Mouse (Mus musculus) hindbrain, postnatal 0 days (tissue): ENCODE measurements around the gene Enpp1. TPM values are rescaled to one million over a fixed set of nuclear protein-coding genes. Genes with fewer than 3 reads are reported as not detected.

Experiments used
- ATAC-seq: fragments of 200-750 bp; cut with Nextera tagmentation; 2 replicates; pipeline ENCODE4 v1.8.0; 2017; ENCODE audit warnings: mild to moderate bottlenecking, moderate TSS enrichment, moderate library complexity
- DNase-seq: peaks from one replicate; pipeline ENCODE4 v3.0.0-alpha.2; 2015; ENCODE audit warnings: low spot score
- H3K27ac ChIP-seq: fragments of 300-500 bp; sonication (generic); 2 replicates; pipeline ENCODE4 v1.5.1; 2014; ENCODE audit warnings: mild to moderate bottlenecking
- H3K27me3 ChIP-seq: fragments of 300-500 bp; sonication (generic); 2 replicates; pipeline ENCODE4 v1.6.1; 2014; ENCODE audit warnings: low read length, mixed read lengths; ENCODE audit not compliant: insufficient read depth
- H3K36me3 ChIP-seq: fragments of 300-500 bp; sonication (generic); 2 replicates; pipeline ENCODE4 v1.6.1; 2014; ENCODE audit warnings: low read length, mixed read lengths; ENCODE audit not compliant: insufficient read depth
- H3K4me1 ChIP-seq: fragments of 300-500 bp; sonication (generic); 2 replicates; pipeline ENCODE4 v1.6.1; 2014; ENCODE audit warnings: antibody characterized with exemption, low read length, mixed read lengths; ENCODE audit not compliant: insufficient read depth
- H3K4me2 ChIP-seq: fragments of 300-500 bp; sonication (generic); 2 replicates; pipeline ENCODE4 v1.6.1; 2014; ENCODE audit warnings: low read depth, mild to moderate bottlenecking, low read length, moderate library complexity, mixed read lengths
- H3K4me3 ChIP-seq: fragments of 300-500 bp; sonication (generic); 2 replicates; pipeline ENCODE4 v1.5.1; 2014; ENCODE audit warnings: low read length
- H3K9ac ChIP-seq: fragments of 300-500 bp; sonication (generic); replicated peaks from 2 replicates; pipeline ENCODE4 v1.6.1; 2014; ENCODE audit warnings: mild to moderate bottlenecking, low read length, moderate library complexity, mixed read lengths
- H3K9me3 ChIP-seq: fragments of 300-500 bp; sonication (generic); 2 replicates; pipeline ENCODE4 v1.6.1; 2016; ENCODE audit warnings: low read length, mixed read lengths
- CTCF ChIP-seq: IDR thresholded peaks from 2 replicates; pipeline ENCODE4 v1.5.1; 2016; ENCODE audit warnings: antibody characterized with exemption, control low read depth, low read depth
- WGBS: fragments of 180-500 bp; shearing (Covaris S2); extraction: QIAGEN DNeasy Blood & Tissue Kit; methylation state at CpG from one replicate; pipeline ENCODE4 v1.1.7; 2014; 5-methylcytosine and 5-hydroxymethylcytosine counted together
- polyA plus RNA-seq: library from polyadenylated mRNA; unstranded; fragments of >200 nt; fragmentation: Nextera tagmentation; extraction: Ambion mirVana; gene quantifications from 2 replicates; pipeline ENCODE4 v1.2.1, GENCODE M21; 2015
- total RNA-seq: library from RNA; depleted of rRNA; stranded (reverse); fragments of >200 nt; gene quantifications from 2 replicates; pipeline ENCODE4 v1.2.3, GENCODE M21; 2014

Gene Enpp1
- total and polyA plus RNA-seq, 2 experiments from 2014 or later, result 2.7 to 4.1 TPM

DNA sequence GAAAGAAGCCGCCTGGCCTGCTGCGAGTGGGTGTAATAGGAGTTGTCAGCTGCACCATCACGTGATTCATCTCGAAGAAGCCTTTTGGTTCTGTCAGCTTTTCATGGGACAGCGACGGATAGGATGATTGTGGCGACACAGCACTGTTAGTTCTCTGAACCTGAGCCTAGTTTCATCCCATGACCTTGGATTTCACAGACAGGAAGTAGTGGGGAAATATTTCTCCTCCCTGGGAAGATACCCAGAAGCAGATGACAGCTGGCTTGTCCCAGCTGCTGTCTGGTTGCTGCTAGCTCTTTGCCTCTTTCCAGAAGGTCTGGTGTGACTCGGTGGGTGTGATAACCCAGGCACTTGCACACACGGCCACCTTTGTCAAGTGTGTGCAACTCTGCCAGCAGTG, 77.7 kb downstream of the Enpp1 start:
- ATAC-seq (no peak), DNase-seq (no peak)
- H3K4me3 ChIP-seq, result no peak overlapping the region
- H3K4me2 ChIP-seq, result no peak overlapping the region
- H3K9me3 ChIP-seq, result no peaks in the 10 kb centered on the region
- H3K27ac ChIP-seq, result no peak overlapping the region
- no peak for TF ChIP-seq CTCF
- H3K9ac ChIP-seq, result no peak overlapping the region
- WGBS, result 76% methylated on average over 9 of the region's 9 CpGs
- H3K4me1 ChIP-seq, result no peaks in the 10 kb centered on the region
- H3K27me3 ChIP-seq, result no peaks in the 10 kb centered on the region
- no peaks in the 10 kb centered on the region for H3K36me3 ChIP-seq

DNA sequence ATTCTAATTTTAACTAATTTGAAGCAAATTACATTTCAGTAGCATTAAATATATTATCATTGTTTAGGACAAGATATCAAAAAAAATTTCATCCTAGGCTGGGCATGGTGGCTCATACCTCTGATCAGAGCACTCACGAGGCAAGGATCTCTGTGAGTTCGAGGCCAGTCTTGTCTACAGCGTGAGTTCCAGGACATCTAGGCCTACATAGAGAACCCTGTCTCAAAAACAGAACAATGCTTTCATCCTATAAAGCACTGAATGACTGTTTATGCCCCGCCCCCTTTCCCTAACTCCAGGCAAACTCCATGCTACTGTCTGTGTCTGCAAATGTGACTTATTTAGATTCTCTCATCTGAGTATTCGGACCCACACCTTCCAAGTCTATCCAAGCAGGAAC, 80.8 kb downstream of the Enpp1 start:
- H3K4me1 ChIP-seq, result no peaks in the 10 kb centered on the region
- no peak overlapping the region for H3K9ac ChIP-seq
- WGBS, result 94% methylated on average over 5 of the region's 5 CpGs
- H3K9me3 ChIP-seq, result no peaks in the 10 kb centered on the region
- no peaks in the 10 kb centered on the region for H3K27me3 ChIP-seq
- DNase-seq (no peak), ATAC-seq (peak; percentile 30; the same call in 1 of the 2 replicates)
- TF ChIP-seq CTCF, result no peak
- no peak overlapping the region for H3K4me3 ChIP-seq
- no peak overlapping the region for H3K27ac ChIP-seq
- H3K4me2 ChIP-seq, result no peak overlapping the region
- no peaks in the 10 kb centered on the region for H3K36me3 ChIP-seq

DNA sequence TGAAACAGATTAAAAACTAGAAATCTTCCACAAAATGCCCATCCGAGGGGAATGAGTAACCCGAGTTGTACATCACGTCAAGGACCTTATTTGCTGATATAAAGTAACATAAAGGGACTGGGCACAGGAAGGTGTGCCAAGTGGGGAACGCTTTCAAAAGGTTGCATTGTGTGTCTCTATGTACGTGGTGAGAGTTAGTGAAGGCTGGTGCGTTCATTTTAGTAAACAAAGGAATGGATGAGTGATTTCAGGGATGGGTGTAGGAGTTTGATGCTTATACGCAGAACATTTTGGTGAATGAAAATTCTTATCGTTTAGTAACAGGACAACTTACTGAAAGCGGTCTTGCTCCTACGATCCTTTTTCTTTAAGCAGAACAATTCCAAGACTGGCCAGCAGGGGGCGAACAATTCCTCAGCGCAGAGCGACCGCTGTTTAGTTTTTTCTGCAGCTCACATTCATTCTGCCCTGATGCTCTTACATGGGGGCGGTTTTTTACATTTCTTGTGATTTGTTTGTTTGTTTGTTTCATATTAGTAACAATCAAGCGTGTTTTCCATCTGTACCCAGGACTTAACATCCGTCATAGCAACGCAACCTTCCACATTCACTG, 81.4 kb downstream of the Enpp1 start:
- peak overlapping the region; percentile 48 for H3K4me2 ChIP-seq
- no peak overlapping the region for H3K27ac ChIP-seq
- peak; percentile 57; the same call in 1 of the 2 replicates for ATAC-seq
- WGBS, result 19% methylated on average over 18 of the region's 18 CpGs
- no peaks in the 10 kb centered on the region for H3K9me3 ChIP-seq
- peak; percentile 95 for TF ChIP-seq CTCF
- DNase-seq, result peak; percentile 89
- H3K27me3 ChIP-seq, result no peaks in the 10 kb centered on the region
- no peak overlapping the region for H3K4me3 ChIP-seq
- H3K4me1 ChIP-seq, result no peaks in the 10 kb centered on the region
- no peak overlapping the region for H3K9ac ChIP-seq
- no peaks in the 10 kb centered on the region for H3K36me3 ChIP-seq

DNA sequence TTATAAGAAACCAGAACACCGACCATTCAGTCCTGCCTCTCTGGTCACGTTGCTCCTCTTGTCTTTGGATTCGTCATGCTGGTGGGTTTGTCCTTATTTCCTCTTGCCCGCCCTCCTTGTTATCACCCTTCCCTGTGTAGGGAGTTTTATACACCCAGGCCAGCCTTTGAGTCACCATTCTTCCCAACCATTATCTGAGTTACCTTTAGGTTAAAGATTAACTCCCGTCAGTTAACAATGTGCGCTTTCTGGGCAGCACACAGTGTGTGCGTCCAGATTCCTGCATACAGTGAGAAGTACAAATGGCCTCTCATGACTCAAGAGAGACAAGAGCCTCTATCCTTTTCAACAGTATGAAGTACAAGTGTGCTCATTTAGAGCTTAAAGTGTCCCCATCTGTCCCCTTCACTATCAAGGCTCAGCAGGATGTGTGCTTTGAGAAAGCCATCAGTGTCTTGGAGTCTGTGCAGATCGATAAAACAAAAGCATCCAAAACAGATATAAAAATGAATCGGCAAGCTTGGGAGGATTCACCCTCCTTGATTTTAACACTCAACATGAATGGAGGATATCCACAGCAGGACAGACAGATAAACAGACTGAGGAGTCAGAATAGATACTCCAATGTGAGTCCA, 82.8 kb downstream of the Enpp1 start:
- no peak for ATAC-seq
- Histone ChIP-seq H3K9me3 (no peaks in the 10 kb centered on the region), H3K4me3 (no peak overlapping the region), H3K4me2 (no peak overlapping the region), H3K27ac (no peak overlapping the region), H3K9ac (no peak overlapping the region), H3K27me3 (no peaks in the 10 kb centered on the region), H3K36me3 (no peaks in the 10 kb centered on the region), H3K4me1 (no peaks in the 10 kb centered on the region)
- 73% methylated on average over 9 of the region's 9 CpGs for WGBS
- no peak for TF ChIP-seq CTCF
- DNase-seq, result no peak

DNA sequence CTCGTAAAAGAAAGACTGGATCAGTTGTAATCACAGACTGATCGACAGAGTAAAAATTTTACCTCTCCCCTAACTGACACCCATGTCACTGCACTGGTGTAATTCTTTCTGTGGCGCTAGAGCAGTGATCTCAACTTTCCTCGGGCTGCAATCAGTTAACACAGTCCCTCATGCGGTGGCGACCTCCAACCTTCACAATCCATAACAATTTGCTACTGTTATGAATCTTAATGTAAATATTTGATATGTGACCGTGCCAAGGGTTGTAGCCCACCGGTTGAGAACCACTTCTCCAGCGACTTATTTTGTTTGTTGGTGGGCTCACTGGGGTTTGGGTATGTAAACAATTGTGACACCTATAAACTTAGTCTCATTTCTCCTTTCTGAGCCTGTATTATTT, 83.5 kb downstream of the Enpp1 start:
- Histone ChIP-seq H3K36me3 (no peaks in the 10 kb centered on the region), H3K4me3 (no peak overlapping the region), H3K4me2 (no peak overlapping the region), H3K4me1 (no peaks in the 10 kb centered on the region), H3K9ac (no peak overlapping the region), H3K9me3 (no peaks in the 10 kb centered on the region), H3K27ac (no peak overlapping the region), H3K27me3 (no peaks in the 10 kb centered on the region)
- DNase-seq (no peak), ATAC-seq (no peak)
- 84% methylated on average over 9 of the region's 9 CpGs for WGBS
- TF ChIP-seq CTCF, result no peak

DNA sequence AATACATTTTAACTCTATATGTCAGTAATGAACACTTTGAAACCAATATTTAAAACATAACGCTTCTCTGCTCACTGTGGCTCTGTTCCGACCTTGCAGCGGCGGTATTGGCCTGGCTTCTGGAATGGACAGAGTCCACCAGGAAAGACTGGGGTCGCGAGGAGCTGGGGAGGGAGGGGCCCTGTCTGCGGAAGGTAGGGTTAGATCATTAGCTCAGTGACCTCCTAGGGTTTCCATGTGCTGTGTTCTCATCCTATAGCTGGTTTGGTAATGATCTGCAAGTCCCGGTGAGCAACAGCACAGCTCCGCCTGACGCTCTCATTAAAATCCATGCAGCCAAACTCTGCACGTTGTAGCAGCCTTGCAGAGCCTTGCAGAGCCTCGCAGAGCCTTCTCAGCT, 84.7 kb downstream of the Enpp1 start:
- Histone ChIP-seq H3K9ac (no peak overlapping the region), H3K4me3 (no peak overlapping the region), H3K27ac (no peak overlapping the region), H3K4me1 (no peaks in the 10 kb centered on the region), H3K36me3 (no peaks in the 10 kb centered on the region), H3K27me3 (no peaks in the 10 kb centered on the region), H3K4me2 (no peak overlapping the region), H3K9me3 (no peaks in the 10 kb centered on the region)
- WGBS, result 75% methylated on average over 12 of the region's 12 CpGs
- DNase-seq (no peak), ATAC-seq (no peak)
- no peak for TF ChIP-seq CTCF

DNA sequence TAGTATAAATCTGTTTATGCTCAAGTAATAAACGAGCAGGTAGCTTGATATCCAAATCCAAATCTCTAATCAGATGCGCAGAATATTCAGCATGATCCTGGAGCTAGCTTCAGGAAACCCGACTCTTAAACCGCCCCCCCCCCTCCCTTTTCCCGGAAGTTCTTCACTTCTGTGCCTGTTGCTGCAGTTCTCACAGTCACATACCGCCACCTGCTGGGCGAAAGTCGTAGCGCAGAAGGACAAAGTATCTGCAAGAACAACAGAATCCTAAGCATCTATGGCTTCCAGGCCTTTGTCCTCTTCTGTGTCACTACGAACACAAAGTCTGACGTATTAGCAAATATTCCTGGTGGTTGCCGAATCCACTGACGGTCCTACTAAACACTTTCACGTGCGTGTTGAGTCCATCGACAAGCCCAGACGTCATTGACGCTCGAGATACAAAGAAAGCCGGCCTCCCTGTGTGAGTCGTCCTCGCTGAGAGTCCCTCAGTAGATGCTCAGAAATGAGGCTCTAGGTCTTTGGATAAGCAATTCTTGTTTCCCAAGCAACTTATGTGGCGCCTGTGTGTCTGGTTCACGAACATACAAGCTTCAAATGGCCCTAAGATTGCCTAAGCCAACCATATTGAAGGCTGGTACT, 86.8 kb downstream of the Enpp1 start:
- peak; percentile 91 for TF ChIP-seq CTCF
- peak overlapping the region; percentile 26; the same call in 1 of the 2 replicates for H3K4me2 ChIP-seq
- H3K27me3 ChIP-seq, result no peaks in the 10 kb centered on the region
- no peaks in the 10 kb centered on the region for H3K36me3 ChIP-seq
- H3K9ac ChIP-seq, result no peak overlapping the region
- H3K27ac ChIP-seq, result no peak overlapping the region
- ATAC-seq (peak; percentile 85), DNase-seq (peak; percentile 94)
- H3K9me3 ChIP-seq, result no peaks in the 10 kb centered on the region
- WGBS, result 32% methylated on average over 24 of the region's 24 CpGs
- no peaks in the 10 kb centered on the region for H3K4me1 ChIP-seq
- H3K4me3 ChIP-seq, result no peak overlapping the region
